Mouse (Mus musculus) c-Kit-positive CD71-positive TER-119-negative erythroid progenitor cells, embryonic 14.5 days (primary cell): Measurements from ENCODE around the gene Tmem138.
A peak's percentile ranks its signal among the peaks of the same experiment; 100 is the strongest.
"Not testable (repeated sequence)": the region's sequence is repeated elsewhere in the genome, so short reads cannot be mapped to it uniquely, and the experiment has no call there.

Experiments used
- DNase-seq: peaks from one replicate; pipeline ENCODE4 v3.0.0-alpha.2; 2013; ENCODE audit warnings: low read depth

Tmem138 gene

GRCm38 (mm10) chr19:10569627-10570026, 7.5 kb downstream of the Tmem138 start:
- DNase-seq: no peak

GRCm38 (mm10) chr19:10565217-10565616, 11.9 kb downstream of the Tmem138 start:
- no peak for DNase-seq

GRCm38 (mm10) chr19:10564278-10564677, 12.9 kb downstream of the Tmem138 start:
- no peak for DNase-seq

DNA sequence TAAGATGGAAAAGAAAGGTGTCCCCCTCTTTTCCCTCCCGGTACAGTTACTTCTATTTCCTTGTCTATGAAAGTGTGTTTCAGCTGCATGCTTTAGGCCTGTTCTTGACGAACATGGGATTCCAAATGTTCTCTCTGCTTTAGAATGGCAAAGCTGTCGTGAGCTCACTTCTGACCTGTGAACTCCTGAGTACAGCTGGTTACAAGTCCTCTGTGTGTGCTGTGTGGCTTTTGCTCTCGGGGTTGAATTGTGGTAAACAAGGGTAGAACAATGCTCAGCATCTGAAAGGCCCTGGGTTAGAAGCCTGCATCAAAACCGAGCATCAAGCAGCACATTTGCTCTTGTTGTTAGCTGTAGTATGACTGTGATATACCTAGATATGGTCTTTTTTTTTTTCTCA, 14.8 kb downstream of the Tmem138 start:
- no peak for DNase-seq

DNA sequence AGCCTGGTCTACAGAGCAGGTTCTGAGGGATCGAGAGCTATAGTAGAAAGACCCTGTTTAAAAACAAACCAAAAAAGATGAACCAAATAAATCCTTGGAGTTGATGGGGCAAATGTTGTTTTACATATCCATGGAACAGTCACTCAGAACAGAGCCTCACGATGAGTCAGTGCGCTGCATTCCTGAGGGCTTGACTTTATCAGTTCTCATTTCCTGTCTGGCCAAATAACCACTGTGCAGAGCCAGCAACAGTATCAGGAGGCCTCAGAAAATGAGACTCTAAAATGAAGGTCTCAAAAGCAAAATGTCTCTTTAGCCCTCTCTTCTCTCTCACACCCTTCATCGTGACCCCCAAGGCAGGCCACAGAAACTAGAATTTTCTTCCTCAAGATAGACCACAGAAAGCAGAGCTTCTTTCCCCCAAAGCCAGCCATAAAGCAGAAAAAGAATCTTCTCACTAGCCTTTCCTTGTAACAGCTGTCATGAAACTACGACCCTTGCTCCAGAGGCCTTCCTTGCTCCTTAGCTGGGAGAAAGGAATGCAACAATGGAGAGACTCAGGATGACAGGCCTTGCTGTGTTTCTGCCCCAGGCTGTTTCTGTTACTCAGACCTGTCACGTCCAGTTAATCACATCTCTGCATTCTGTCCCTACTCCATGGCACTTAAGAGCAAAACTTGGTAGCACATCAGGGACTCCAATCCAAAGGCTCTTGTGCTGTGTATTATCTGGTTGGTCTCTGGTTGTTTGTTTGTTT, 15.4 kb downstream of the Tmem138 start:
- DNase-seq: no peak

- DNase-seq: no peak
Measured at GRCm38 (mm10) chr19:10560108-10560507, 17.1 kb downstream of the Tmem138 start.

- DNase-seq: not testable (repeated sequence)
Measured at GRCm38 (mm10) chr19:10557837-10558375, 19.3 kb downstream of the Tmem138 start.

GRCm38 (mm10) chr19:10557430-10557829, 19.7 kb downstream of the Tmem138 start:
- no peak for DNase-seq

DNA sequence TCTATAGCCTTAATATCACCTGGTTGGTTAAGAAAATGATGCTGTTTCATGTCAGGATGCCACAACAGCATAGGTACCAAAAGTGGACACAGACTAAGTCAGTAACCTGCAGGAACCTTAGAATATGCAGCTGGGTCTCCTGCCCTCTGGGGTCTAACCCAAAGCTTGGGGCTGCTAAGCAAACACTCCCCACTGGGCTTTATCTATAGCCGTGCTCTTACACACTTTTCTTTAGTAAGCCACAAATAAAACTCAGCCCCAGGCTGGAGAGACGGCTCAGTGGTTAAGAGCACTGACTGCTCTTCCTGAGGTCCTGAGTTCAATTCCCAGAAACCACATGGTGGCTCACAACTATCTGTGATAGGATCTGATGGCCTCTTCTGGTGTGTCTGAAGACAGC, 20.2 kb downstream of the Tmem138 start:
- no peak for DNase-seq

DNA sequence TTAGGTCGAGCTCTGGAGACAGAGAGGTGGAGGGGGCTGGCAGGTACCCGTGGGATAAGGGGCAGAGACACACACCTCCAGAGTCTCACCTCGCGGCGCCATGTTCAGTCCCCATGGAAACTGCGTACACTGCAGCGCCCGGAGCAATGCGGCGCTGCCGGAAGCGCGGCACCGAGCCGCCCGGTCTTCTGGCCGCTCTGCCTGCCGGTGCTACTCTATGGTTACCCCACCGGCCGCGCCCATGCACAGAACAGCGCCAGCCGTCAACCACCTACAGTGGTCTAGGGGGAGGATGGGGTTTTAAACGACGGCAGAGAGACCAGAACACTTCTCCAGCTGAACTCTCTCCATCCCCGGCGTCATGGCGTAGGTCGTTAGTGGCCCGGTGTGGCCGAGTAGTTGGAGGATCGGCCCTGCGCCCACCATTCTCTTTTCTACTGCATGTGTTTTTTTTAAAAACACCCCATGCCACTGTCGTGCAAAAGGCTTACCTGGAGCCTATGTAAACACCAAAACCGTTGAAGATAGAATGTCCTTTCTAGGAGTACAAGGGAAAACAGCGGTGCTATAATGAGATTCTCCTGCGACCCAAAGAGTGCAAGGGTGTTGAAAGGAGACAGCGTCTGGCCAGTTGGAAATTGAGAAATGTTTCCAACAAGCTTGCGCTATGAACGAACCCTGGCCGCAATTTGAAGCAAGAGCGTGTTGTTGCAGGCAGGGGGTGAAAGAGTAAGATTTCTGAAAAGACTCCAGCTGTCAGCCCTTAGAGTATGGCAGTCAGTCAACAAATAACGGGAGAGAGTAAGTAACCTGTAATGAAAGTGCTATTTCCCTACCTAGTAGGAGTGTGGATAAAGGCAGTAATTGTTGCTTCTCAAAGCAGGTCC, 21.3 kb downstream of the Tmem138 start, which contains the start of gene Tmem216:
Tmem216 (minus strand) TSS at position 615 of the 887 bp plus-strand sequence.
- DNase-seq: peak; percentile 75

DNA sequence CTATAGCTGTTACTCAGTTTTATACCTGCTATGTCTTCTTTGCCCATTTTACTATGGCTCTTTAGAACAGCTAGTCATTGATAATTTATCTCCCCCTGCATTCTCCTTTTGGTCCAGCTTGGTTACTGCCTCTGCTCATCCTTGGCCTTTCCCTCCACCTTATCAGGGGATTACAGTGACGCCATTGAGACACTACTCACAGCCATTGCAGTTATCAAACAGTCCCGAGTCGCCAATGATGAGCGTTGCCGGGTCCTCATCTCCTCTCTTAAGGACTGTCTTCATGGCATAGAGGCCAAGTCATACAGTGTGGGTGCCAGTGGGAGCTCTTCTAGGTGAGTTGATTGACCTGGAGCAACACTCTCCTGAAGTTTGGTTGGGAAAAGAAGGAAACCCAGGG, 37.7 kb downstream of the Tmem138 start:
- peak; percentile 45 for DNase-seq

GRCm38 (mm10) chr19:10530082-10530481, 47.1 kb downstream of the Tmem138 start:
- no peak for DNase-seq

GRCm38 (mm10) chr19:10525910-10526309, 51.3 kb downstream of the Tmem138 start, which contains the start of gene Sdhaf2:
Gene Sdhaf2, minus strand, starts transcription at chr19:10526142.
- DNase-seq: peak; percentile 36

GRCm38 (mm10) chr19:10525106-10525901, 51.9 kb downstream of the Tmem138 start, which contains the start of gene Cpsf7:
Gene Cpsf7, plus strand, starts transcription at chr19:10525266.
- DNase-seq: peak; percentile 87

- DNase-seq: no peak
Measured at GRCm38 (mm10) chr19:10524784-10525105, 52.4 kb downstream of the Tmem138 start.

- DNase-seq: peak; percentile 42
Measured at GRCm38 (mm10) chr19:10523483-10524080, 53.6 kb downstream of the Tmem138 start.

- DNase-seq: no peak
Measured at GRCm38 (mm10) chr19:10521926-10522325, 55.2 kb downstream of the Tmem138 start.
